Mouse (Mus musculus) left cerebral cortex, adult 11 months (tissue): ENCODE measurements at regions not wholly inside any gene's neighbourhood (a gene's known extent, or its start where the extent isn't known, plus 50 kb on each side); places are given as distances from the start of the nearest gene placed in this dataset.
"Not testable (repeated sequence)": the region's sequence is repeated elsewhere in the genome, so short reads cannot be mapped to it uniquely, and the experiment has no call there.

ENCODE experiments used
- DNase-seq: peaks from one replicate; pipeline ENCODE4 v3.0.0; 2022; ENCODE audit warnings: low spot score

DNA sequence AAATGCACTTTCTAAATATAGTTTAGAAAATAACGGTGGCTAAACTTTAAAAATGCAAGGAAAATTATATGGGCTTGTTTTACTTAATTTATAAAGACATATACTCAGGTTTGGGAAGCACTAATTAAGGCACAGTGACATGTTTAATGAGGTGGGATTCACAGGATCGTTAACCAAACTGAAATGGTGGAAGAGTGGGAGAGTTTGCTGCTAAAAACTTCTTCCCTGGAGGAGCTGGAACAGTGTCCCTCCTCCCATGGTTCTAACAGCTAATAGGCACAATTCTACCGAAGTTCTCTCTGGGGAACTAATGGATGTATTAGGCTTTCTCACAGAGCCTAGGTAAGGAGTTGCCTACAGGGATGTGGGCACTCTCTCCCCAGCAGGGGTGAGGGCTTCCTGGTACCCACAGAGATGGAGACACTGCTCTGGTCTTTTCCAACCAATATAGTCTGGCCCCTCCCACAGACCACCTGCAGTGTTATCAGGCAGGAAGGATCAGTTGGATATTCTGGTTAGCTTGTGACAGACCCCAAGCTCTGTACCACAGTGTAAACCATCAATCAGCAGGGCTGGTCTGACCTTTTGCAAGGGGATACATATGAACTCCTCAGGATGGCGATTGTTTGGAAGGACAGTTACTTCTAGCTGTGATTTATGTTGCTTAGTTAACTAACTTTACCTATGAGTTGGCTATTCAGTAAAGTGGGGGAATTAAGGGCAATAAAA is 309.0 kb upstream of the Zic4 start:
- DNase-seq, result no peak

- DNase-seq, result no peak
Observed at GRCm38 (mm10) chr9:91059460-91059859, 302.8 kb upstream of the Zic4 start.

DNA sequence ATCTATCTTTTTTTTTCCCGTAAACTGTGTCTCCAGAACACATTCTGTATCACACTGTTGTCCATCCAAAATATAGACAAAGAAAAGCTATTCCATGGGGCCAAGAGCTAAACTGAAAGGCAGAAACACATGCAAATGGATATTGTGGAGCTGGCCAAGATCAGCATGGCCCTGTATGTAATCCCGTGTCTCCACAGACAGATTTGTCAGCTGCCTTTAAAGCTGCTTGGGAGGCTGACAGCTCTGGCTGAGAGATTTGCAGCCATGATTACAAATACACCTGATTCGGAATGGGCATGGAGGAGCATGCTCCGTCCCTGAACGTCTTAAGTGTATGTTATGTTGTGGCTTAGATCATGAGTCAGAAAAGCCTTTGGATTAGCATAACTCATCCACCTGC is 292.7 kb upstream of the Zic4 start:
- no peak for DNase-seq

DNA sequence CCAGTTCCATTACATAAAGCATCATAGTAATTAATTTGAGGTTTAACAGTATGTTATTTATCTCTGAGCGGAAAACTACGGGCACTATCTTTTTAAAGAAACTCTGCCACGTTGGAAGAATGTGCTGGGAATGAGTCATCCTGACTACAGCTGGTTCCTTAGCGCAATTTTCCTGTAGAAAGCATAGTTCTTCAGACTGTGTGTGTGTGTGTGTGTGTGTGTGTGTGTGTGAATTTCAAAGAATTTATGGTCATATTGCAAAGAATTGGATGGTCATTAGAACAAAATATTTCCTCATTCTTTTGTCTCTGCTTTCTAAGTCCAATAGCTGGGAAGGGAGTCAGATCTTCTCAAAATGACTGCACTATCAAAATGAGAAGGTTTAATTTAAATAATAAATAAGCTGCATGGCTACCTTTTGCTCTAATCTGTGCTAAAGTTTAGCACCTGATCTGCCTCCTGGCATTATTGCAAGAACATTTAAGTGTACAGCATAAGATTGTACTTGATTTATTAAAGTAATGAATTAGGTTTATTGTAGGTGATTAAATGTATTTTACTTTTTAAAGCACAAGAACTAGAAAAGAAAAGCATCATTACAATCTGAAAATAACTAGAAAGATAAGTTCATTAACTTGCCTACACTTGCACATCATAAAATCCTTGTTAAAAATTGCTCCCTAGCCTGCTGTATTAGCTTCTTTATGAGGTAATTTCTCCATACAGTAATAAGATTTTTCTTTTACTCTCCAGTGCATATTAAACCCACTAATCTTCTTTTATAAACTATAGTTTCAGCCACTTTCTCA is 288.6 kb upstream of the Zic4 start:
- no peak for DNase-seq

DNA sequence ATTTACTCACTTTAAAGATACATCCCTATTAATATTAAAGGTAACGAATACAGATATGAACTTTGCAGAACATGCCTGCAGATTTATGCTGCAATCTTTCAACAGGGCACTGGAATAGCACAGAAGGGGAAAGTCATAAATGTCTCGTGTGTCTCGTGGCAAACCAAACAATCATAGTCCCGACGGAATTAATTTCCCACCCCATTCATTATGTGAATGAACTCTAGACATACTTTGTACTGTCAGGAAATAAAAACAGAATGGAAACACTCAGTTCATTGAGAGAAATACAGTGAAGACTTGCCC is 288.1 kb upstream of the Zic4 start:
- no peak for DNase-seq

- no peak for DNase-seq
Observed at GRCm38 (mm10) chr9:91077490-91077889, 284.7 kb upstream of the Zic4 start.

GRCm38 (mm10) chr9:91083791-91084190 is 278.4 kb upstream of the Zic4 start:
- no peak for DNase-seq

DNA sequence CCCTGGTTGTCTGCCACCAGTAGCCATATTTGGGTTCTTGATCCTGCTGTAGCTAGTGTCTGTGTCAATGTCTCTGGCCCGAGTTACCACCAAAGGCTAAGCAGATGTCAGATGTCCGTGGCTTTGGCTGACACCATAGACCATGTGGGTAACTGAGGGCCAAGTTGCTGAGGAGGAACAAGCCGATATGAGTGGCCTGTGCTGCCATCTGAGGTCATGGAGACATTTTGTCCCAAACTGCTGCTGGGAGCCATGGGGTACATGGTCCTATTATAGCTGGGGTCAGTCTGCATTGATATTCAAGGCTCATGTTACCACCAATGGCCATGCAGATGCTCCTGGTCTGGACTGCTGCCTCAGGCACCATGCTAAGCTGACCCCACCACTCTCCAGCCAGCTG is 276.3 kb upstream of the Zic4 start:
- DNase-seq, result no peak

GRCm38 (mm10) chr9:91089348-91089747 is 272.9 kb upstream of the Zic4 start:
- no peak for DNase-seq

- no peak for DNase-seq
Observed at GRCm38 (mm10) chr9:91091421-91092050, 270.7 kb upstream of the Zic4 start.

- DNase-seq, result no peak
Observed at GRCm38 (mm10) chr9:91101614-91102407, 260.4 kb upstream of the Zic4 start.

- no peak for DNase-seq
Observed at GRCm38 (mm10) chr9:91122441-91123035, 239.7 kb upstream of the Zic4 start.

- no peak for DNase-seq
Observed at GRCm38 (mm10) chr9:91123208-91123607, 239.0 kb upstream of the Zic4 start.

- no peak for DNase-seq
Observed at GRCm38 (mm10) chr9:91126630-91127245, 235.5 kb upstream of the Zic4 start.

DNA sequence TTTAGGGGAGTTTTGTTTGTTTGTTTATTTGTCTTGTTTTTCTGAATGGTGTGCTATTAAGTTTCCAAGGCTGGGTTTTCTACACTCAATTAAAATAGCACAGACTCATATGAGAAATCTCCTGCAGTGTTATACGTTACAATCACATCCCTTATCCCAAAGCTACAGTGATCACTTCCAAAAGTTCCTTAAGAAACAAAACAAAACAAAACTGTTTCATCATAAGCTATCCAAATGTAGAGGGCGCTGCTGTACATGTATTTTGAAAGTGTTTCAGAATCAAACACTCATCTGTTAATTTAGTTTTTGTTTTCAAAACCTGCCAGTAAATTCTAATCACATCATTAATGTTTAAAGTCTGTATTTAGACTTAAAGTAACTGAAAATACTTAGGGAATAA is 233.7 kb upstream of the Zic4 start:
- DNase-seq, result not testable (repeated sequence)

GRCm38 (mm10) chr9:91130111-91130720 is 232.0 kb upstream of the Zic4 start:
- DNase-seq, result no peak

- no peak for DNase-seq
Observed at GRCm38 (mm10) chr9:91131415-91132255, 230.6 kb upstream of the Zic4 start.

- no peak for DNase-seq
Observed at GRCm38 (mm10) chr9:91132531-91132930, 229.7 kb upstream of the Zic4 start.

DNA sequence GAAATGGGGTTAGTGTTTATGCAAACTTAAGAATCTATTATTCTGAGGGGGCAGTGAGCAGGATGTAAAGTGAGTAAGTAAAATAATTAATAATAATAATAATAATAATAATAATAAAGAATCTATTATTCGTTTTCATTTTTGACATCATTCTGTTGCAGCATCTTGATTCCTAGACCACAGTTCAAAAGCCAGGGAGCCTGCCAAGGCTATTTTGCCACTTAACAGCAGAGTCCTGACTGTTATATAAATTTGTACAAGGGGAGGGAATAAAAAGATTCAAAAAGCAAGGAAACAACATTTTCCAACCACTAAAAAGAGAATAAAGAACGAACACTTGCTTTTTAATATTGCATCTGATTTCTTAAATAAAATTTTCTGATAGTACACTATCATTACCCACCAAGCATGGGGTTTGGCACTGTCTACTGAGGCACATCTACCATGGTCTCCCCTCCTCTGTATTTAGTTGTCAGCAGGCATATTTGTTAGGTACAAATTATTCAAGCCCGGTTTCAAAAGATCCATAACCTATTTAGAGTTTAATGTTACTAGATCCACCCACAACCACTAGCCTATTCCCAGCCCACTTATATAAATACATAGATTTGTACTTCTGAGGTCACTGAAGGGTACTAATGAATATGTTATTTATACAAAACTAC is 228.8 kb upstream of the Zic4 start:
- no peak for DNase-seq

DNA sequence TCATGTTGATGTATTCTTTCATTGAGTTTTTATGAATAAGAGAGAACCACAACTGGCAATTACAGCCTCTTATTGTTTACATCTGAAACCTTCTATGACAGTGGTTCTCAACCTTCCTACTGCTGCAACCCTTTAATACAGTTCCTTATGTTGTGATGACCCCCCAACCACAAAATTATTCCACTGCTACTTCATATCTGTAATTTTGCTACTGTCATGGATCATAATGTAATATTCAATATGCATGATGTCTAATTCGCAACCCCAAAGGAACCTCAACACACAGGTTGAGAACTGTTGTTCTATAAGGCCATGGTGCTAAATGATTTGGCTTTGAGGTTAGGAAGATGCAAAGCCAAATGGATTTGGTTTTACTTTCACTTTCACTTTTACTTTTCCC is 227.9 kb upstream of the Zic4 start:
- no peak for DNase-seq
